Mouse (Mus musculus) limb, embryonic 12.5 days (tissue): ENCODE measurements at regions not wholly inside any gene's neighbourhood (a gene's known extent, or its start where the extent isn't known, plus 50 kb on each side); places are given as distances from the start of the nearest gene placed in this dataset.

Experiments
- ATAC-seq: fragments of 200-750 bp; cut with Nextera tagmentation; 2 replicates; pipeline ENCODE4 v1.8.0; 2017; ENCODE audit warnings: low read depth, moderate TSS enrichment; ENCODE audit not compliant: insufficient number of reproducible peaks, insufficient read depth, low FRiP score, low TSS enrichment
- H3K27ac ChIP-seq: fragments of 300-500 bp; sonication (generic); 2 replicates; pipeline ENCODE4 v1.5.1; 2016; ENCODE audit warnings: mild to moderate bottlenecking, moderate library complexity
- H3K27me3 ChIP-seq: fragments of 300-500 bp; sonication (generic); 2 replicates; pipeline ENCODE4 v1.6.1; 2016; ENCODE audit warnings: mild to moderate bottlenecking, moderate library complexity
- H3K36me3 ChIP-seq: fragments of 300-500 bp; sonication (generic); 2 replicates; pipeline ENCODE4 v1.6.1; 2016; ENCODE audit warnings: mild to moderate bottlenecking, moderate library complexity
- H3K4me1 ChIP-seq: fragments of 300-500 bp; sonication (generic); replicated peaks from 2 replicates; pipeline ENCODE4 v1.6.1; 2016
- H3K4me2 ChIP-seq: fragments of 300-500 bp; sonication (generic); 2 replicates; pipeline ENCODE4 v1.6.1; 2016; ENCODE audit warnings: mild to moderate bottlenecking, moderate library complexity
- H3K4me3 ChIP-seq: fragments of 300-500 bp; sonication (generic); replicated peaks from 2 replicates; pipeline ENCODE4 v1.5.1; 2016; ENCODE audit warnings: mild to moderate bottlenecking
- H3K9ac ChIP-seq: fragments of 300-500 bp; sonication (generic); replicated peaks from 2 replicates; pipeline ENCODE4 v1.6.1; 2016; ENCODE audit warnings: mild to moderate bottlenecking, moderate library complexity
- H3K9me3 ChIP-seq: fragments of 300-500 bp; sonication (generic); 2 replicates; pipeline ENCODE4 v1.6.1; 2016; ENCODE audit warnings: mild to moderate bottlenecking, moderate library complexity
- WGBS: fragments of 180-500 bp; shearing (Covaris S2); methylation state at CpG from one replicate; pipeline ENCODE4 v1.1.7; 2016; 5-methylcytosine and 5-hydroxymethylcytosine counted together

GRCm38 (mm10) chr3:35341840-35342239, 412.1 kb upstream of the Atp11b start:
- no peaks in the 10 kb centered on the region for H3K9me3 ChIP-seq
- H3K4me1 ChIP-seq: peaks cover 17% of the 10 kb centered on the region
- H3K4me2 ChIP-seq: peak overlapping the region; percentile 72
- no peak overlapping the region for H3K9ac ChIP-seq
- no peaks in the 10 kb centered on the region for H3K27me3 ChIP-seq
- H3K4me3 ChIP-seq: peak overlapping the region; percentile 45; the same call in 1 of the 2 replicates
- no peak for ATAC-seq
- WGBS: 11% methylated on average over 9 of the region's 9 CpGs
- no peaks in the 10 kb centered on the region for H3K36me3 ChIP-seq
- no peak overlapping the region; the same call in 1 of the 2 replicates for H3K27ac ChIP-seq

GRCm38 (mm10) chr3:35342584-35342983, 411.3 kb upstream of the Atp11b start:
- Histone ChIP-seq H3K9ac (no peak overlapping the region), H3K9me3 (no peaks in the 10 kb centered on the region), H3K4me1 (peaks cover 17% of the 10 kb centered on the region), H3K4me2 (no peak overlapping the region), H3K36me3 (no peaks in the 10 kb centered on the region), H3K4me3 (no peak overlapping the region), H3K27me3 (no peaks in the 10 kb centered on the region), H3K27ac (no peak overlapping the region)
- ATAC-seq: 0 out of 2 replicates have a peak, but pooled peaks have one; percentile 34
- 49% methylated on average over 4 of the region's 4 CpGs for WGBS

GRCm38 (mm10) chr3:35343936-35344335, 410.0 kb upstream of the Atp11b start:
- WGBS: 70% methylated on average over 5 of the region's 5 CpGs
- H3K9me3 ChIP-seq: no peaks in the 10 kb centered on the region
- H3K4me3 ChIP-seq: no peak overlapping the region
- H3K36me3 ChIP-seq: no peaks in the 10 kb centered on the region
- no peak overlapping the region for H3K4me2 ChIP-seq
- no peak for ATAC-seq
- no peaks in the 10 kb centered on the region for H3K27me3 ChIP-seq
- no peak overlapping the region for H3K9ac ChIP-seq
- H3K4me1 ChIP-seq: peaks cover 18% of the 10 kb centered on the region
- H3K27ac ChIP-seq: no peak overlapping the region

GRCm38 (mm10) chr3:35349114-35349513, 404.8 kb upstream of the Atp11b start:
- no peak overlapping the region for H3K4me2 ChIP-seq
- no peaks in the 10 kb centered on the region for H3K36me3 ChIP-seq
- 19% methylated on average over 7 of the region's 7 CpGs for WGBS
- H3K27ac ChIP-seq: no peak overlapping the region
- H3K9me3 ChIP-seq: no peaks in the 10 kb centered on the region
- no peak for ATAC-seq
- no peaks in the 10 kb centered on the region for H3K27me3 ChIP-seq
- H3K4me1 ChIP-seq: peaks cover 21% of the 10 kb centered on the region; the same call in 1 of the 2 replicates
- no peak overlapping the region for H3K4me3 ChIP-seq
- no peak overlapping the region for H3K9ac ChIP-seq

GRCm38 (mm10) chr3:35353442-35353841, 400.5 kb upstream of the Atp11b start:
- Histone ChIP-seq H3K4me3 (no peak overlapping the region), H3K4me1 (peaks cover 26% of the 10 kb centered on the region), H3K27ac (no peak overlapping the region), H3K36me3 (no peaks in the 10 kb centered on the region), H3K9ac (no peak overlapping the region), H3K4me2 (no peak overlapping the region), H3K9me3 (no peaks in the 10 kb centered on the region), H3K27me3 (no peaks in the 10 kb centered on the region)
- ATAC-seq: no peak
- 85% methylated on average over 9 of the region's 9 CpGs for WGBS

GRCm38 (mm10) chr3:35353920-35354319, 400.0 kb upstream of the Atp11b start:
- H3K36me3 ChIP-seq: no peaks in the 10 kb centered on the region
- H3K9me3 ChIP-seq: no peaks in the 10 kb centered on the region
- peaks cover 25% of the 10 kb centered on the region for H3K4me1 ChIP-seq
- no peak overlapping the region for H3K4me2 ChIP-seq
- 0 out of 2 replicates have a peak, but pooled peaks cover 3% of the 10 kb centered on the region for H3K27me3 ChIP-seq
- no peak overlapping the region for H3K27ac ChIP-seq
- H3K9ac ChIP-seq: no peak overlapping the region
- no peak overlapping the region for H3K4me3 ChIP-seq
- ATAC-seq: 0 out of 2 replicates have a peak, but pooled peaks have one; percentile 58
- WGBS: 38% methylated on average over 7 of the region's 7 CpGs

GRCm38 (mm10) chr3:35354356-35354755, 399.6 kb upstream of the Atp11b start:
- Histone ChIP-seq H3K9ac (no peak overlapping the region), H3K9me3 (no peaks in the 10 kb centered on the region), H3K4me2 (no peak overlapping the region), H3K36me3 (no peaks in the 10 kb centered on the region), H3K27me3 (0 out of 2 replicates have a peak, but pooled peaks cover 3% of the 10 kb centered on the region), H3K4me1 (peaks cover 23% of the 10 kb centered on the region), H3K4me3 (no peak overlapping the region), H3K27ac (no peak overlapping the region)
- 0 out of 2 replicates have a peak, but pooled peaks have one; percentile 63 for ATAC-seq
- 38% methylated on average over 5 of the region's 5 CpGs for WGBS

- WGBS: 80% methylated on average over 15 of the region's 15 CpGs
- no peaks in the 10 kb centered on the region for H3K9me3 ChIP-seq
- no peak overlapping the region for H3K9ac ChIP-seq
- H3K27ac ChIP-seq: no peak overlapping the region
- no peaks in the 10 kb centered on the region for H3K36me3 ChIP-seq
- H3K27me3 ChIP-seq: 0 out of 2 replicates have a peak, but pooled peaks cover 3% of the 10 kb centered on the region
- H3K4me1 ChIP-seq: peaks cover 10% of the 10 kb centered on the region
- no peak overlapping the region for H3K4me2 ChIP-seq
- H3K4me3 ChIP-seq: no peak overlapping the region
- no peak for ATAC-seq
Measured at GRCm38 (mm10) chr3:35357111-35357510, 396.8 kb upstream of the Atp11b start.

GRCm38 (mm10) chr3:35358541-35358940, 395.4 kb upstream of the Atp11b start:
- WGBS: 59% methylated on average over 6 of the region's 6 CpGs
- Histone ChIP-seq H3K4me3 (no peak overlapping the region), H3K9me3 (no peaks in the 10 kb centered on the region), H3K4me1 (peaks cover 15% of the 10 kb centered on the region), H3K9ac (no peak overlapping the region), H3K36me3 (no peaks in the 10 kb centered on the region), H3K27me3 (0 out of 2 replicates have a peak, but pooled peaks cover 3% of the 10 kb centered on the region), H3K4me2 (no peak overlapping the region), H3K27ac (no peak overlapping the region)
- ATAC-seq: no peak

GRCm38 (mm10) chr3:35359288-35359687, 394.6 kb upstream of the Atp11b start:
- no peak overlapping the region for H3K9ac ChIP-seq
- peaks cover 11% of the 10 kb centered on the region for H3K4me1 ChIP-seq
- H3K9me3 ChIP-seq: no peaks in the 10 kb centered on the region
- 19% methylated on average over 8 of the region's 8 CpGs for WGBS
- no peak overlapping the region for H3K27ac ChIP-seq
- H3K36me3 ChIP-seq: no peaks in the 10 kb centered on the region
- ATAC-seq: no peak
- no peak overlapping the region for H3K4me2 ChIP-seq
- H3K4me3 ChIP-seq: no peak overlapping the region
- 0 out of 2 replicates have a peak, but pooled peaks cover 3% of the 10 kb centered on the region for H3K27me3 ChIP-seq

GRCm38 (mm10) chr3:35360515-35360914, 393.4 kb upstream of the Atp11b start:
- Histone ChIP-seq H3K27ac (no peak overlapping the region), H3K9me3 (no peaks in the 10 kb centered on the region), H3K27me3 (0 out of 2 replicates have a peak, but pooled peaks cover 3% of the 10 kb centered on the region), H3K9ac (no peak overlapping the region), H3K4me1 (0 out of 2 replicates have a peak, but pooled peaks cover 8% of the 10 kb centered on the region), H3K36me3 (no peaks in the 10 kb centered on the region), H3K4me2 (no peak overlapping the region), H3K4me3 (no peak overlapping the region)
- ATAC-seq: no peak

GRCm38 (mm10) chr3:35361086-35361485, 392.8 kb upstream of the Atp11b start:
- no peak for ATAC-seq
- no peak overlapping the region for H3K9ac ChIP-seq
- no peaks in the 10 kb centered on the region for H3K36me3 ChIP-seq
- no peak overlapping the region for H3K27ac ChIP-seq
- H3K4me2 ChIP-seq: no peak overlapping the region
- 0 out of 2 replicates have a peak, but pooled peaks cover 8% of the 10 kb centered on the region for H3K4me1 ChIP-seq
- no peaks in the 10 kb centered on the region for H3K9me3 ChIP-seq
- 0 out of 2 replicates have a peak, but pooled peaks cover 3% of the 10 kb centered on the region for H3K27me3 ChIP-seq
- H3K4me3 ChIP-seq: no peak overlapping the region
- 88% methylated on average over 2 of the region's 2 CpGs for WGBS
